Mouse (Mus musculus) kidney, adult 2 months (tissue): ENCODE results near the gene Ivd. TPM values are rescaled to one million over a fixed set of nuclear protein-coding genes. Genes with fewer than 3 reads are reported as not detected.

Source experiments
- DNase-seq: peaks from one replicate; pipeline ENCODE4 v3.0.0; 2021
- H3K27ac ChIP-seq: fragments of 200-500 bp; 2 replicates; pipeline ENCODE4 v1.5.1; 2012; ENCODE audit warnings: low read depth, low read length, control low read depth, inconsistent platforms; ENCODE audit not compliant: insufficient read depth
- H3K27me3 ChIP-seq: fragments of 200-500 bp; replicated peaks from 2 replicates; pipeline ENCODE4 v1.6.1; 2012; ENCODE audit warnings: mild to moderate bottlenecking, moderate library complexity, low read length, inconsistent platforms; ENCODE audit not compliant: control insufficient read depth, insufficient read depth
- H3K36me3 ChIP-seq: fragments of 200-500 bp; 2 replicates; pipeline ENCODE4 v1.6.1; 2012; ENCODE audit warnings: mild to moderate bottlenecking, moderate library complexity, low read length, inconsistent platforms; ENCODE audit not compliant: control insufficient read depth, insufficient read depth
- H3K4me1 ChIP-seq: fragments of 200-500 bp; 2 replicates; pipeline ENCODE4 v1.6.1; 2011; ENCODE audit warnings: low read length; ENCODE audit not compliant: control insufficient read depth, insufficient read depth
- H3K4me3 ChIP-seq: fragments of 200-500 bp; 2 replicates; pipeline ENCODE4 v1.5.1; 2011; ENCODE audit warnings: mild to moderate bottlenecking, low read depth, low read length, control low read depth; ENCODE audit not compliant: insufficient read depth
- CTCF ChIP-seq: fragments of 200-500 bp; conservative IDR thresholded peaks from 2 replicates; pipeline ENCODE4 v1.5.1; 2011; ENCODE audit warnings: low read depth, mild to moderate bottlenecking, control low read depth, low read length, moderate library complexity, mixed read lengths; ENCODE audit not compliant: insufficient read depth, insufficient read length
- POLR2A ChIP-seq: fragments of 200-500 bp; IDR thresholded peaks from one replicate; pipeline ENCODE4 v1.6.1; 2011; ENCODE audit warnings: low read depth, low read length, control low read depth
- WGBS: fragments of 180-500 bp; shearing (Covaris S2); methylation state at CpG from one replicate; pipeline ENCODE4 v1.1.7; 2018; 5-methylcytosine and 5-hydroxymethylcytosine counted together
- polyA plus RNA-seq: library from polyadenylated mRNA; depleted of rRNA; stranded (reverse); fragments of >200 nt; gene quantifications from 2 replicates; pipeline ENCODE4 v1.2.3, GENCODE M21; 2012

Gene Ivd
- polyA plus RNA-seq, 1 experiment = 215 TPM

- H3K36me3 ChIP-seq = peaks cover 2% of the 10 kb centered on the region; the same call in 1 of the 2 replicates
- H3K27ac ChIP-seq = peak overlapping the region; percentile 19; the same call in 1 of the 2 replicates
- no peaks in the 10 kb centered on the region for H3K27me3 ChIP-seq
- 61% methylated on average over 4 of the region's 4 CpGs for WGBS
- H3K4me3 ChIP-seq = no peak overlapping the region
- DNase-seq = peak; percentile 76
- peaks cover 6% of the 10 kb centered on the region; the same call in 1 of the 2 replicates for H3K4me1 ChIP-seq
- TF ChIP-seq CTCF = no peak
- TF ChIP-seq POLR2A = no peak
These were observed 19.3 kb downstream of the Ivd start for GRCm38 (mm10) chr2:118881019-118881418.

- no peak overlapping the region for H3K4me3 ChIP-seq
- TF ChIP-seq CTCF (no peak), POLR2A (no peak)
- DNase-seq = no peak
- 60% methylated on average over 5 of the region's 5 CpGs for WGBS
- peaks cover 6% of the 10 kb centered on the region; the same call in 1 of the 2 replicates for H3K4me1 ChIP-seq
- H3K27ac ChIP-seq = no peak overlapping the region
- H3K27me3 ChIP-seq = no peaks in the 10 kb centered on the region
- no peaks in the 10 kb centered on the region for H3K36me3 ChIP-seq
These were observed 20.2 kb downstream of the Ivd start for GRCm38 (mm10) chr2:118881956-118882355.

- Histone ChIP-seq H3K27ac (no peak overlapping the region), H3K36me3 (no peaks in the 10 kb centered on the region), H3K4me3 (peak overlapping the region; percentile 16), H3K27me3 (no peaks in the 10 kb centered on the region), H3K4me1 (peaks cover 6% of the 10 kb centered on the region; the same call in 1 of the 2 replicates)
- no peak for TF ChIP-seq POLR2A
- peak; percentile 97 for TF ChIP-seq CTCF
- 4% methylated on average over 32 of the region's 32 CpGs for WGBS
- DNase-seq = peak; percentile 86
These were observed 21.3 kb downstream of the Ivd start for GRCm38 (mm10) chr2:118882840-118883679.

- Histone ChIP-seq H3K27ac (no peak overlapping the region), H3K4me1 (no peaks in the 10 kb centered on the region; the same call in 1 of the 2 replicates), H3K4me3 (no peak overlapping the region), H3K36me3 (no peaks in the 10 kb centered on the region), H3K27me3 (no peaks in the 10 kb centered on the region)
- 67% methylated on average over 13 of the region's 13 CpGs for WGBS
- DNase-seq = no peak
- TF ChIP-seq POLR2A = no peak
- TF ChIP-seq CTCF = no peak
These were observed 25.7 kb downstream of the Ivd start for GRCm38 (mm10) chr2:118887440-118887839.

- 30% methylated on average over 14 of the region's 14 CpGs for WGBS
- H3K27ac ChIP-seq = no peak overlapping the region
- no peaks in the 10 kb centered on the region; the same call in 1 of the 2 replicates for H3K4me1 ChIP-seq
- DNase-seq = no peak
- no peaks in the 10 kb centered on the region for H3K27me3 ChIP-seq
- H3K36me3 ChIP-seq = no peaks in the 10 kb centered on the region
- no peak for TF ChIP-seq CTCF
- TF ChIP-seq POLR2A = no peak
- no peak overlapping the region for H3K4me3 ChIP-seq
These were observed 26.2 kb downstream of the Ivd start for GRCm38 (mm10) chr2:118887845-118888548.

GRCm38 (mm10) chr2:118891173-118891572, 29.4 kb downstream of the Ivd start:
- no peak overlapping the region for H3K27ac ChIP-seq
- no peak for DNase-seq
- H3K36me3 ChIP-seq = no peaks in the 10 kb centered on the region
- WGBS = 82% methylated on average over 4 of the region's 4 CpGs
- H3K27me3 ChIP-seq = no peaks in the 10 kb centered on the region
- H3K4me3 ChIP-seq = no peak overlapping the region
- TF ChIP-seq CTCF = no peak
- no peak for TF ChIP-seq POLR2A
- H3K4me1 ChIP-seq = no peaks in the 10 kb centered on the region; the same call in 1 of the 2 replicates
